Mouse (Mus musculus) intestine, embryonic 14.5 days (tissue): ENCODE measurements around the gene Hdac11. TPM values are rescaled to one million over a fixed set of nuclear protein-coding genes. Genes with fewer than 3 reads are reported as not detected.

ENCODE experiments used
- ATAC-seq: fragments of 200-750 bp; cut with Nextera tagmentation; replicated peaks from 2 replicates; pipeline ENCODE4 v1.8.0; 2017; ENCODE audit warnings: low read depth, moderate number of reproducible peaks, moderate TSS enrichment, moderate library complexity; ENCODE audit not compliant: low FRiP score, low TSS enrichment
- DNase-seq: peaks from one replicate; pipeline ENCODE4 v3.0.0-alpha.2; 2018; ENCODE audit warnings: low spot score
- H3K27ac ChIP-seq: fragments of 300-500 bp; sonication (generic); 2 replicates; pipeline ENCODE4 v1.5.1; 2014; ENCODE audit warnings: low read depth, mild to moderate bottlenecking, control low read depth
- H3K27me3 ChIP-seq: fragments of 300-500 bp; sonication (generic); replicated peaks from 2 replicates; pipeline ENCODE4 v1.6.1; 2014; ENCODE audit warnings: low read length, control low read depth; ENCODE audit not compliant: control insufficient read depth, insufficient read depth
- H3K36me3 ChIP-seq: fragments of 300-500 bp; sonication (generic); 2 replicates; pipeline ENCODE4 v1.6.1; 2014; ENCODE audit warnings: low read length, control low read depth; ENCODE audit not compliant: control insufficient read depth, insufficient read depth
- H3K4me1 ChIP-seq: fragments of 300-500 bp; sonication (generic); replicated peaks from 2 replicates; pipeline ENCODE4 v1.6.1; 2014; ENCODE audit warnings: low read length, control low read depth, mixed read lengths; ENCODE audit not compliant: control insufficient read depth, insufficient read depth
- H3K4me2 ChIP-seq: fragments of 300-500 bp; sonication (generic); 2 replicates; pipeline ENCODE4 v1.6.1; 2014; ENCODE audit warnings: low read length
- H3K4me3 ChIP-seq: fragments of 300-500 bp; sonication (generic); 2 replicates; pipeline ENCODE4 v1.5.1; 2014; ENCODE audit warnings: low read depth, low read length, control low read depth, mixed read lengths
- H3K9ac ChIP-seq: fragments of 300-500 bp; sonication (generic); 2 replicates; pipeline ENCODE4 v1.6.1; 2014; ENCODE audit warnings: mild to moderate bottlenecking, low read length
- H3K9me3 ChIP-seq: fragments of 300-500 bp; sonication (generic); 2 replicates; pipeline ENCODE4 v1.6.1; 2016; ENCODE audit warnings: low read length, control low read depth; ENCODE audit not compliant: control insufficient read depth
- WGBS: fragments of 180-500 bp; shearing (Covaris S2); extraction: QIAGEN DNeasy Blood & Tissue Kit; methylation state at CpG from one replicate; pipeline ENCODE4 v1.1.7; 2014; 5-methylcytosine and 5-hydroxymethylcytosine counted together
- polyA plus RNA-seq: library from polyadenylated mRNA; unstranded; fragments of >200 nt; fragmentation: Nextera tagmentation; extraction: Ambion mirVana; gene quantifications from 2 replicates; pipeline ENCODE4 v1.2.1, GENCODE M21; 2014

Hdac11 gene
- polyA plus RNA-seq, 1 experiment from 2014 or later = 9.6 TPM

- no peak overlapping the region for H3K4me3 ChIP-seq
- H3K36me3 ChIP-seq = no peaks in the 10 kb centered on the region
- H3K4me1 ChIP-seq = no peaks in the 10 kb centered on the region
- WGBS = 68% methylated on average over 9 of the region's 9 CpGs
- H3K9ac ChIP-seq = no peak overlapping the region
- H3K4me2 ChIP-seq = no peak overlapping the region
- no peak for DNase-seq
- no peak overlapping the region for H3K27ac ChIP-seq
- H3K27me3 ChIP-seq = peaks cover 4% of the 10 kb centered on the region; the same call in 1 of the 2 replicates
- no peak for ATAC-seq
- H3K9me3 ChIP-seq = no peaks in the 10 kb centered on the region
Measured at GRCm38 (mm10) chr6:91218445-91218844, 62.0 kb downstream of the Hdac11 start.

GRCm38 (mm10) chr6:91218871-91219270, 62.4 kb downstream of the Hdac11 start:
- peaks cover 4% of the 10 kb centered on the region; the same call in 1 of the 2 replicates for H3K27me3 ChIP-seq
- H3K4me3 ChIP-seq = no peak overlapping the region
- no peak overlapping the region for H3K4me2 ChIP-seq
- no peaks in the 10 kb centered on the region for H3K4me1 ChIP-seq
- H3K9me3 ChIP-seq = no peaks in the 10 kb centered on the region
- 50% methylated on average over 3 of the region's 3 CpGs for WGBS
- no peaks in the 10 kb centered on the region for H3K36me3 ChIP-seq
- ATAC-seq (no peak), DNase-seq (no peak)
- no peak overlapping the region for H3K27ac ChIP-seq
- no peak overlapping the region for H3K9ac ChIP-seq

- H3K27me3 ChIP-seq = no peaks in the 10 kb centered on the region
- H3K9me3 ChIP-seq = no peaks in the 10 kb centered on the region
- no peak overlapping the region for H3K27ac ChIP-seq
- no peak overlapping the region for H3K4me2 ChIP-seq
- H3K36me3 ChIP-seq = no peaks in the 10 kb centered on the region
- H3K4me1 ChIP-seq = no peaks in the 10 kb centered on the region
- no peak overlapping the region for H3K4me3 ChIP-seq
- DNase-seq (no peak), ATAC-seq (no peak)
- no peak overlapping the region for H3K9ac ChIP-seq
Measured at GRCm38 (mm10) chr6:91220062-91220461, 63.6 kb downstream of the Hdac11 start.

GRCm38 (mm10) chr6:91221094-91221493, 64.6 kb downstream of the Hdac11 start:
- H3K4me3 ChIP-seq = no peak overlapping the region
- H3K27ac ChIP-seq = no peak overlapping the region
- H3K4me2 ChIP-seq = no peak overlapping the region
- H3K9me3 ChIP-seq = no peaks in the 10 kb centered on the region
- H3K36me3 ChIP-seq = no peaks in the 10 kb centered on the region
- 14% methylated on average over 3 of the region's 3 CpGs for WGBS
- H3K4me1 ChIP-seq = no peaks in the 10 kb centered on the region
- no peaks in the 10 kb centered on the region for H3K27me3 ChIP-seq
- no peak overlapping the region for H3K9ac ChIP-seq
- no peak for ATAC-seq
- peak; percentile 84 for DNase-seq

- ATAC-seq = no peak; the same call in 1 of the 2 replicates
- DNase-seq = no peak
- 66% methylated on average over 10 of the region's 10 CpGs for WGBS
- H3K4me1 ChIP-seq = no peaks in the 10 kb centered on the region
- no peaks in the 10 kb centered on the region for H3K36me3 ChIP-seq
- no peak overlapping the region for H3K4me2 ChIP-seq
- H3K27ac ChIP-seq = no peak overlapping the region
- no peaks in the 10 kb centered on the region for H3K27me3 ChIP-seq
- H3K9ac ChIP-seq = no peak overlapping the region
- H3K4me3 ChIP-seq = no peak overlapping the region
- H3K9me3 ChIP-seq = no peaks in the 10 kb centered on the region
Measured at GRCm38 (mm10) chr6:91222694-91223346, 66.4 kb downstream of the Hdac11 start.

Other genes starting within 250 kb of the Hdac11 start
- gene Iqsec1, start 168.0 kb upstream of the Hdac11 start, polyA plus RNA-seq = 12.9 and 13.0 TPM in 2 replicates
- gene Nup210, start 39.8 kb upstream of the Hdac11 start, polyA plus RNA-seq = 23.1 and 24.7 TPM in 2 replicates
- 49.0 and 54.6 TPM in 2 replicates for gene Fbln2, start 55.8 kb downstream of the Hdac11 start, polyA plus RNA-seq